ENCODE assay signal across 17 mouse cellular contexts in the genomic region with DNA sequence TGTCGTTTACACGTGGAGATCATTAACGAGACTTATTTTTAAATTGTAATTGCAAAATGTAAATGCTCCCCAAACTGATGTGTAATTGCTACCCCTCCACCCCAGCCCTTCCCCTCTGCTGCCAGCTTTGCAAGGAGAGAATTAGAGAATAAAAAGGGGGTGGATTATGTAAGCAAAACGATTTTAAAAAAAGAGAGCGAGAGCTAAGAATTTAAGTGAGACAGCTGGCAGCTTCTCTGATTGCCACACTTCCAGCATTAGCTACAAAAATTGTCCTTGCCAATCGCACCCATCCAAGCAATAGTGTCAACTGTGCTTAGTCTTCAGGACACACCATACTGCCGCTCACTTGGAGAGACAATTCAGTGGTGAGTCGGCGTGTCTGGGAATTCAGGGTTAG.
DNase-seq lines count a peak whose midpoint lies in the region; ATAC-seq lines count a peak whose summit lies in the region.
"Had no signal": no experiment of that assay in that cellular context is flagged by ENCODE, and none has a peak within 500 bp of the region (broad histone marks: within the 10 kb centered on the region; RNA-seq: fewer than 3 reads in every experiment).

No protein-coding gene starts in this region.

- H3K4me1 ChIP-seq in hindbrain, embryonic 13.5 days (replicated peaks) = peaks cover 4% of the 10 kb centered on the region
- H3K4me1 ChIP-seq in hindbrain, embryonic 16.5 days (ENCODE audit: control insufficient read depth, insufficient read depth, low read depth, low read length) = no peaks in the 10 kb centered on the region
- no peaks in the 10 kb centered on the region for H3K4me1 ChIP-seq in liver, embryonic 12.5 days
- H3K4me1 ChIP-seq: embryonic facial prominence, embryonic 13.5 days; kidney, embryonic 15.5 days had no signal

- H3K9me3 ChIP-seq in hindbrain, embryonic 13.5 days = no peaks in the 10 kb centered on the region
- no peaks in the 10 kb centered on the region for H3K9me3 ChIP-seq in hindbrain, embryonic 16.5 days (ENCODE audit: control insufficient read depth, low read length)
- H3K9me3 ChIP-seq in liver, embryonic 12.5 days (replicated peaks) = no peaks in the 10 kb centered on the region
- H3K9me3 ChIP-seq: embryonic facial prominence, embryonic 13.5 days; kidney, embryonic 15.5 days; neural tube, embryonic 12.5 days had no signal

- H3K4me3 ChIP-seq in hindbrain, embryonic 13.5 days = no peak overlapping the region
- H3K4me3 ChIP-seq in hindbrain, embryonic 16.5 days (ENCODE audit: low read length) = no peak overlapping the region
- no peak overlapping the region for H3K4me3 ChIP-seq in liver, embryonic 12.5 days
- H3K4me3 ChIP-seq: embryonic facial prominence, embryonic 13.5 days; kidney, embryonic 15.5 days; neural tube, embryonic 12.5 days had no signal

- no peaks in the 10 kb centered on the region for H3K36me3 ChIP-seq in hindbrain, embryonic 13.5 days
- no peaks in the 10 kb centered on the region for H3K36me3 ChIP-seq in hindbrain, embryonic 16.5 days (ENCODE audit: control insufficient read depth, insufficient read depth, low read length)
- H3K36me3 ChIP-seq in liver, embryonic 12.5 days = no peaks in the 10 kb centered on the region
- H3K36me3 ChIP-seq: embryonic facial prominence, embryonic 13.5 days; kidney, embryonic 15.5 days had no signal

- no peak for ATAC-seq in hindbrain, embryonic 13.5 days (ENCODE audit: low FRiP score)
- no peak for ATAC-seq in hindbrain, embryonic 16.5 days
- ATAC-seq in liver, embryonic 12.5 days = no peak
- ATAC-seq: midbrain, embryonic 16.5 days had no signal

- WGBS in hindbrain, embryonic 13.5 days = 80% methylated on average over 9 of the region's 9 CpGs
- WGBS in hindbrain, embryonic 16.5 days = 73% methylated on average over 9 of the region's 9 CpGs
- 72% methylated on average over 9 of the region's 9 CpGs for WGBS in liver, embryonic 12.5 days (ENCODE audit: insufficient replicate concordance)

- peak overlapping the region; percentile 41; the same call in 1 of the 2 replicates for H3K27ac ChIP-seq in hindbrain, embryonic 13.5 days
- no peak overlapping the region for H3K27ac ChIP-seq in hindbrain, embryonic 16.5 days (ENCODE audit: low read depth, low read length)
- no peak overlapping the region for H3K27ac ChIP-seq in liver, embryonic 12.5 days
- H3K27ac ChIP-seq: embryonic facial prominence, embryonic 13.5 days; kidney, embryonic 15.5 days; neural tube, embryonic 12.5 days had no signal

- H3K27me3 ChIP-seq in hindbrain, embryonic 13.5 days = no peaks in the 10 kb centered on the region
- H3K27me3 ChIP-seq in hindbrain, embryonic 16.5 days (replicated peaks; ENCODE audit: control insufficient read depth, insufficient read depth, low read length) = no peaks in the 10 kb centered on the region
- no peaks in the 10 kb centered on the region for H3K27me3 ChIP-seq in liver, embryonic 12.5 days (replicated peaks)
- H3K27me3 ChIP-seq: embryonic facial prominence, embryonic 13.5 days; kidney, embryonic 15.5 days; neural tube, embryonic 12.5 days had no signal

- H3K4me2 ChIP-seq in hindbrain, embryonic 13.5 days = no peak overlapping the region
- H3K4me2 ChIP-seq in hindbrain, embryonic 16.5 days (ENCODE audit: low read length) = no peak overlapping the region
- H3K4me2 ChIP-seq in liver, embryonic 12.5 days = no peak overlapping the region
- H3K4me2 ChIP-seq: embryonic facial prominence, embryonic 13.5 days; kidney, embryonic 15.5 days; liver, embryonic 11.5 days; neural tube, embryonic 12.5 days had no signal

- DNase-seq in right cerebral cortex, adult 18-20 months = peak; percentile 80
- DNase-seq in right cerebral cortex, postnatal 4 days = no peak
- peak; percentile 42 to 50 for DNase-seq in layer of hippocampus, postnatal 36 days
- peak; percentile 61 for DNase-seq in right cerebral cortex, postnatal 25 days
- DNase-seq in gastrocnemius, postnatal 4 days (ENCODE audit: low spot score in 2 of 2) = no peak
- DNase-seq: adrenal gland, postnatal 10 days; B cell, adult 2 months; heart, postnatal 36 days; retina, postnatal 1 day had no signal

- H3K9ac ChIP-seq in hindbrain, embryonic 13.5 days = no peak overlapping the region
- H3K9ac ChIP-seq in hindbrain, embryonic 16.5 days (ENCODE audit: low read depth, low read length) = no peak overlapping the region; the same call in 1 of the 2 replicates
- H3K9ac ChIP-seq in liver, embryonic 12.5 days = no peak overlapping the region
- H3K9ac ChIP-seq: embryonic facial prominence, embryonic 13.5 days; kidney, embryonic 15.5 days; neural tube, embryonic 12.5 days had no signal

Comparison
In these comparisons a context has a peak if more than half of its experiments do, and no peak if none do; other contexts are left out.
1. DNase-seq: peak in right cerebral cortex, adult 18-20 months (single experiment), layer of hippocampus, postnatal 36 days (2 of 2) and right cerebral cortex, postnatal 25 days (single experiment); none in right cerebral cortex, postnatal 4 days (single experiment) and gastrocnemius, postnatal 4 days (0 of 2).